Mouse (Mus musculus) hindbrain, embryonic 13.5 days (tissue): ENCODE measurements around the gene Esm1. TPM values are rescaled to one million over a fixed set of nuclear protein-coding genes. Genes with fewer than 3 reads are reported as not detected.

Experiments
- ATAC-seq: fragments of 200-750 bp; cut with Nextera tagmentation; 2 replicates; pipeline ENCODE4 v1.8.0; 2017; ENCODE audit warnings: moderate TSS enrichment; ENCODE audit not compliant: low FRiP score
- H3K27ac ChIP-seq: fragments of 300-500 bp; sonication (generic); 2 replicates; pipeline ENCODE4 v1.5.1; 2015; ENCODE audit warnings: inconsistent platforms, mild to moderate bottlenecking, moderate library complexity
- H3K27me3 ChIP-seq: fragments of 300-500 bp; sonication (generic); 2 replicates; pipeline ENCODE4 v1.6.1; 2015; ENCODE audit warnings: mild to moderate bottlenecking, inconsistent platforms
- H3K36me3 ChIP-seq: fragments of 300-500 bp; sonication (generic); 2 replicates; pipeline ENCODE4 v1.6.1; 2015; ENCODE audit warnings: mild to moderate bottlenecking, inconsistent platforms
- H3K4me1 ChIP-seq: fragments of 300-500 bp; sonication (generic); replicated peaks from 2 replicates; pipeline ENCODE4 v1.6.1; 2015; ENCODE audit warnings: inconsistent platforms
- H3K4me2 ChIP-seq: fragments of 300-500 bp; sonication (generic); 2 replicates; pipeline ENCODE4 v1.6.1; 2015; ENCODE audit warnings: inconsistent platforms, mild to moderate bottlenecking, moderate library complexity
- H3K4me3 ChIP-seq: fragments of 300-500 bp; sonication (generic); 2 replicates; pipeline ENCODE4 v1.5.1; 2015; ENCODE audit warnings: mild to moderate bottlenecking, inconsistent platforms
- H3K9ac ChIP-seq: fragments of 300-500 bp; sonication (generic); 2 replicates; pipeline ENCODE4 v1.6.1; 2015; ENCODE audit warnings: mild to moderate bottlenecking, inconsistent platforms
- H3K9me3 ChIP-seq: fragments of 300-500 bp; sonication (generic); 2 replicates; pipeline ENCODE4 v1.6.1; 2016; ENCODE audit warnings: inconsistent platforms
- WGBS: fragments of 180-500 bp; shearing (Covaris S2); methylation state at CpG from one replicate; pipeline ENCODE4 v1.1.7; 2015; 5-methylcytosine and 5-hydroxymethylcytosine counted together
- polyA plus RNA-seq: library from polyadenylated mRNA; unstranded; fragments of >200 nt; fragmentation: Nextera tagmentation; extraction: Ambion mirVana; gene quantifications from 2 replicates; pipeline ENCODE4 v1.2.1, GENCODE M21; 2015

Gene Esm1
- polyA plus RNA-seq, 1 experiment from 2014 or later: 1.5 TPM

DNA sequence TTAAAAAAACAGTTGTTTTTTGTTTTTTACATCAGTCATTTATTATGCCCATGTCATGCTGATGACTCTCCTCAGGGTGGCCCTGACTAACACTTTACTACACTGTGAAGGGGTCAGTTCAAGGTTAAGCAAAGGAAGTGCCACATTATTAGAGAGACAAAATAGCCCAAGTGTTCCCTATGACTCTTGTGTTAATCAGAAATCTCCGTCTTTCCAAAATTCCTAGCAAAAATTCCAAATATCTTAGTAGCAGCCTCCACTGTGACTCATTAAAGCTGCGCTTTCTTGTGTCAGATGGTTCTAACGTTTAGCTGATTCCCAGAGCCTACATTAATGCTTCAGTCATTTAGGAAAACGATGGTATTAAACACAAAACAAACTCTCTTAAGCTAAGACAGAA is 7.3 kb upstream of the Esm1 start:
- Histone ChIP-seq H3K36me3 (no peaks in the 10 kb centered on the region), H3K9ac (no peak overlapping the region), H3K4me3 (no peak overlapping the region), H3K9me3 (no peaks in the 10 kb centered on the region), H3K27me3 (no peaks in the 10 kb centered on the region), H3K4me1 (no peaks in the 10 kb centered on the region; the same call in 1 of the 2 replicates), H3K27ac (no peak overlapping the region), H3K4me2 (no peak overlapping the region)
- ATAC-seq: no peak
- WGBS: 71% methylated on average over 4 of the region's 4 CpGs

DNA sequence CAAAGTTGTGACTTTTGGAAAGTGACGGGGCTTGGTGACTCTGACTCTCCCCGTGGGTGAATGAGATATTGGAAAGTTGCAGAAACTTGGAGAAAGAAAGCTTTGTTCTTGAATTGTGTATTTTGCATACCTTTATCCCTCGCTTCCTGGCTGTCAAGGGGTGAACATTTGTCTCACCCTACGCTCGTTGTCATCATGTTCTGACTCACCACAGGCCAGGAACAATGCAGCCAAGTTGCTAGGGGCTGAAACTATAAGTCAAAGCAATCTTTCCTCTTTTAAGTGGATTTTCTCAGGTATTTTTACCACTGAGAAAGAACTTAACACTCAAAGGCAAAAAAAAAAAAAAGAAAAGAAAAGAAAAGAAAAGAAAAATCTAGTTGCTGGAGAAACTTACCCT is 6.3 kb upstream of the Esm1 start:
- H3K36me3 ChIP-seq: no peaks in the 10 kb centered on the region
- H3K27ac ChIP-seq: no peak overlapping the region
- no peaks in the 10 kb centered on the region for H3K9me3 ChIP-seq
- no peaks in the 10 kb centered on the region for H3K27me3 ChIP-seq
- ATAC-seq: no peak
- no peak overlapping the region for H3K9ac ChIP-seq
- no peak overlapping the region for H3K4me2 ChIP-seq
- H3K4me3 ChIP-seq: no peak overlapping the region
- WGBS: 47% methylated on average over 5 of the region's 5 CpGs
- no peaks in the 10 kb centered on the region for H3K4me1 ChIP-seq

DNA sequence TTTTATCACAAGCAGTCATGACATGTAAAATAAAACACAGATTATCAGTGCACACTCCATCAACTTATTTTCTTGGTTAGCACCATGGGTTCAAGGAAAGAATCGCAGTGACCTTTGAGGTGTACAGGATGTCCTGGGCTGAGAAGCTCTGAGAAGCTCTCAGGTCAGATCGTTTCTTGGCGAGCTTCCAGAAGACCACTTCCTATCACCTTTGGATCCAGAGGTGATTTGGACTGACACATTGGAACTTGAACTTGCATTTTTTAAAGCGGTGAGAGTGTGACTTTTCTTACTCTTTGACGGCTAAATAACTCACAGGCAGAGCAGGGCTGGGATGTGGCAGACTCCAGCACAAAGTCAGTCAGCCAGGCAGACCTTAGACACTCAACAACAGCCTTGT is 4.1 kb upstream of the Esm1 start:
- no peak for ATAC-seq
- Histone ChIP-seq H3K27me3 (peaks cover 8% of the 10 kb centered on the region; the same call in 1 of the 2 replicates), H3K36me3 (no peaks in the 10 kb centered on the region), H3K27ac (no peak overlapping the region), H3K4me3 (no peak overlapping the region), H3K4me1 (peaks cover 7% of the 10 kb centered on the region), H3K9me3 (no peaks in the 10 kb centered on the region), H3K9ac (no peak overlapping the region), H3K4me2 (no peak overlapping the region)
- 93% methylated on average over 5 of the region's 5 CpGs for WGBS

DNA sequence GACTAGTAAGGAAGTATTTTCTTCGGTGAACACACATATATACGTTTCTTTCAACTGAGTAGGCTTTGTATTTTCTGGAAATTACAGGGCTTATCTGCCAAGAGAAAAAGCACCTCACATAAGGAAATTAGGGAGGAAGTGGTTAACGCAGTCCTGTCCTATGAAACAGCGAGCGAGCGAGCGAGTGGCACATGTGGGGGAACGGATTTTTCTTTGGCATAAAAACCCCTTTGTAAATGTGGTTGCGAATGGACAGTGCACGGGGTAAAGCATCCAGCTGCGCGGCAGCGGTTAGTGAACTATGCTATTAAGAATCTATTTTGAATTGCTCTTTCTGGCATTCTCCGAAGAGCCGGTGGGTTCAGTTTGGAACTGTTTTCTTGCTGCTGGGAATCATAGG is 1.9 kb downstream of the Esm1 start:
- H3K27ac ChIP-seq: no peak overlapping the region
- no peak overlapping the region for H3K4me2 ChIP-seq
- no peak overlapping the region for H3K9ac ChIP-seq
- no peaks in the 10 kb centered on the region for H3K36me3 ChIP-seq
- no peak for ATAC-seq
- peaks cover 7% of the 10 kb centered on the region for H3K4me1 ChIP-seq
- WGBS: 76% methylated on average over 15 of the region's 15 CpGs
- peaks cover 9% of the 10 kb centered on the region; the same call in 1 of the 2 replicates for H3K27me3 ChIP-seq
- no peaks in the 10 kb centered on the region for H3K9me3 ChIP-seq
- no peak overlapping the region for H3K4me3 ChIP-seq

DNA sequence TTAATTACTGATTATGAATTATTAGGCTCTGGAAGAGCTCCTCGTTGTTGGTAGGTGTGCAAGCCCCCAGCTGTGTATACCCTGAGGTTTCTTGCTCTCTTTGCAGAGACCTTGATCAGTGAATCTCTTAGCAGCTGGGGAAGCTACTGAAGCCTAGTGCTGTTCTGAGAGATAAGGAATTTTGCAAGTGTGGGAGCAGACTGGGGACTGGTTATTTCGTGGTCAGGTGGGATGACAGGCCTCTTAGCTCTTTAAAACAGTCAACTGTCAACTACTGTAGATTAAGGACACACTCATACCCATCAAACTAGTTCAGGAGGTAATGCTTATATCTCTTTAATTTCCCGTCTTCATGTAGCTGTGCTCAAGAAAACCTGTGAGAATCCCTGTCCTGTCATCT is 2.9 kb downstream of the Esm1 start:
- Histone ChIP-seq H3K4me1 (peaks cover 7% of the 10 kb centered on the region), H3K9me3 (no peaks in the 10 kb centered on the region), H3K27ac (no peak overlapping the region), H3K36me3 (no peaks in the 10 kb centered on the region), H3K4me3 (no peak overlapping the region), H3K4me2 (no peak overlapping the region), H3K27me3 (peaks cover 9% of the 10 kb centered on the region; the same call in 1 of the 2 replicates), H3K9ac (no peak overlapping the region)
- ATAC-seq: no peak
- WGBS: 69% methylated on average over 3 of the region's 3 CpGs

DNA sequence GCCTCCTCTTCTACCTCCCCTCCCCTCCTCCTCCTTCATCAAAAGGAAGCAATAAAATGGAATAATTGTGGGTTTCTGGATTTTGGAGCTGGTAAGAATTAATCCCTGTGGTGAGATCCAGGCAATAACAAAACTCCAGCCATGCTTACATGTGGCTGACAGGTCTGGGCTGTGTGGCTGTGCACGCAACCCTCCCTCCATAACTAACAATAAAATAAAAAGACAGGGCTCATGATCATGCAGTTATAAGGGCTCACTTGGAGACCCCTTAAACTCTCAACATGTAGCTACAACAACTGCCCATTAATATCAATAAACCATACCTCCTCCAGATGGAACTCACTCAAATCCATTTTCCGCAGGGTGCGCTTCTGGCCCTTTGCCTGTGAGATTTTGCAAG is 4.4 kb downstream of the Esm1 start:
- 99% methylated on average over 3 of the region's 3 CpGs for WGBS
- Histone ChIP-seq H3K4me1 (peaks cover 7% of the 10 kb centered on the region), H3K9ac (no peak overlapping the region), H3K36me3 (no peaks in the 10 kb centered on the region), H3K27ac (no peak overlapping the region), H3K4me2 (no peak overlapping the region), H3K4me3 (no peak overlapping the region), H3K9me3 (no peaks in the 10 kb centered on the region), H3K27me3 (peaks cover 9% of the 10 kb centered on the region; the same call in 1 of the 2 replicates)
- no peak for ATAC-seq

DNA sequence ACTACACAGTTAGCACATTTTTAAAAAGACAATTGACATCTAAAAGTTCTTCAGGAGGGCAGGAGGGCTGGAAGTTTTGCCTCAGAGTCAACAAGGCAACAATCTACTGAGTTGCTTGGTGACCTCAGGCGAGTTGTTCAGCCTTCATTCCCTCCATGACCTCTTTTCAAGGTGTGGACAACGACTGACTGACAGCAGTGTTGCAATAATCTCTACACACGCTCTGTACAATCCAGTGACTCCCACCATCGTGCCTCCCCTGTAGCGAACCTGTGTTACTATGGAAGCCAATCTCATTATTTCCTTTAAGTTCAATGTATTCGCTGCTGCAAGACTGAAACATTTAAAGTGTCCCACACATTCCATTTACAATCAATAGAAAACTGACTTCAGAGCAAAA is 12.4 kb downstream of the Esm1 start:
- no peak overlapping the region for H3K9ac ChIP-seq
- no peaks in the 10 kb centered on the region for H3K9me3 ChIP-seq
- no peaks in the 10 kb centered on the region for H3K27me3 ChIP-seq
- no peaks in the 10 kb centered on the region for H3K36me3 ChIP-seq
- peaks cover 10% of the 10 kb centered on the region for H3K4me1 ChIP-seq
- no peak for ATAC-seq
- 76% methylated on average over 6 of the region's 6 CpGs for WGBS
- H3K4me2 ChIP-seq: no peak overlapping the region
- H3K27ac ChIP-seq: no peak overlapping the region
- no peak overlapping the region for H3K4me3 ChIP-seq

DNA sequence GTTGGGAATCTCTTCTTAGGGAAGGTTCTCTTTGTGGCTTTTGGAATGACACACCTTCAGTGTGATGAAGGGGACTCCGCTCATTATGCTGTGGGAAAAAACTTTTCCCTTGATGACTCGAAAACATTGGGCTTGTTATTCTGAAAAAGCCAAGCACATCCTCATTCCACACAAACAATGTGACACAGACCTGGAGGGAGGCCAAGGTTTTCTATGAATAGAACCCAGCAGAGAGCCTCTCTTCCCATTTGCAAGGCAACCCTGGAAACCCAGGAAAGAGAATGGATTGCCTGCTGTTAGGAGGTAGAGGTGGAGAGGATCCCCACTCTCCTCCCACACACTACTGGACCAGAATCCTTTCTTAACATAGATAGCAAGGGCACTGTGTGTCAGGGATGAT is 14.6 kb downstream of the Esm1 start:
- Histone ChIP-seq H3K9me3 (no peaks in the 10 kb centered on the region), H3K4me3 (no peak overlapping the region), H3K36me3 (no peaks in the 10 kb centered on the region), H3K27ac (peak overlapping the region; percentile 61), H3K4me1 (peaks cover 10% of the 10 kb centered on the region), H3K27me3 (no peaks in the 10 kb centered on the region), H3K4me2 (peak overlapping the region; percentile 34), H3K9ac (no peak overlapping the region)
- peak; percentile 43; the same call in 1 of the 2 replicates for ATAC-seq
- 7% methylated on average over 2 of the region's 2 CpGs for WGBS

DNA sequence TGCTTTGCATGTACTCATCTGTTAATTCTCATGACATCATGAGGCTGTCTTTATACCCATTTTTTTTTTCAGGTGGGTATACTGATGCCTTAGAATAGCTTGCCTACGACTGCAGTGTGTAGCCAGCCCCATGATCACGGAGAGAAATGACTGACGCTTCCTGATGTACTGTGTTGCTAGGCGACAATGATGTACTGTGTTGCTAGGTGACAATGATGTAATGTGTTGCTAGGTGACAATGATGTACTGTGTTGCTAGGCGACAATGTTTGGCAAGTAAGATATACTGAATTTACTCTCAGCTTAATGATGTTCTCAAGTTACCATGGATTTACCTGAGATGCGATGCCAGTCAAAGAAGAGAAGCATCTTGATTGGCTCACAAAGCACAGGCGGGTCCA is 16.4 kb downstream of the Esm1 start, which contains the start of gene Gzmk:
Gene Gzmk (minus strand): TSS at position 98 of the 400 bp plus-strand sequence.
- Histone ChIP-seq H3K9ac (no peak within 1 kb of the TSS), H3K9me3 (no peaks in the 10 kb centered on the region), H3K36me3 (no peaks in the 10 kb centered on the region), H3K4me1 (peaks cover 10% of the 10 kb centered on the region), H3K4me2 (no peak within 1 kb of the TSS), H3K27me3 (no peaks in the 10 kb centered on the region), H3K27ac (no peak within 1 kb of the TSS), H3K4me3 (no peak within 1 kb of the TSS)
- 36% methylated on average over 7 of the region's 7 CpGs for WGBS
- ATAC-seq: peak; percentile 96

DNA sequence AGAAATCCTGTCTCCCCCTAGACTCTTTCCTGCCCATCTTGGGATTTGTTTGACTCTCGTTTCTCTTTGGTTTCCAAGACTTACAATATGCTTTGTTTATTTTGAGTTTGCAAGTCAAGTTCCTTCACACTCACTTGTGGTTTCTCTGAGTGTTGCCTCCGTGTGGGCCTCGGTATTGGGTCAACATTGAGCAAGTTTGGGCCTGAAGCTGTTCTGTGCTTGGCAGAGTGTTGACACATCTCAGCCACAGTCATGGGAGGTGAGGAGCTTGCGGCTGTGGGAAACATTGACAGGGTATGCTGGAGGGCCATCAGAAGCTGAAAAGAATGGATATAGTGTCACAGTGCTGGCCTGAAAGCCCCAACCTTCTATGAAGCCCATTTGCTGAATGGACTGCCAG is 17.6 kb downstream of the Esm1 start:
- ATAC-seq: no peak
- H3K27ac ChIP-seq: no peak overlapping the region
- H3K9me3 ChIP-seq: no peaks in the 10 kb centered on the region
- no peaks in the 10 kb centered on the region for H3K36me3 ChIP-seq
- peaks cover 10% of the 10 kb centered on the region for H3K4me1 ChIP-seq
- H3K4me2 ChIP-seq: no peak overlapping the region
- no peak overlapping the region for H3K9ac ChIP-seq
- H3K27me3 ChIP-seq: no peaks in the 10 kb centered on the region
- WGBS: 86% methylated on average over 4 of the region's 4 CpGs
- H3K4me3 ChIP-seq: no peak overlapping the region

DNA sequence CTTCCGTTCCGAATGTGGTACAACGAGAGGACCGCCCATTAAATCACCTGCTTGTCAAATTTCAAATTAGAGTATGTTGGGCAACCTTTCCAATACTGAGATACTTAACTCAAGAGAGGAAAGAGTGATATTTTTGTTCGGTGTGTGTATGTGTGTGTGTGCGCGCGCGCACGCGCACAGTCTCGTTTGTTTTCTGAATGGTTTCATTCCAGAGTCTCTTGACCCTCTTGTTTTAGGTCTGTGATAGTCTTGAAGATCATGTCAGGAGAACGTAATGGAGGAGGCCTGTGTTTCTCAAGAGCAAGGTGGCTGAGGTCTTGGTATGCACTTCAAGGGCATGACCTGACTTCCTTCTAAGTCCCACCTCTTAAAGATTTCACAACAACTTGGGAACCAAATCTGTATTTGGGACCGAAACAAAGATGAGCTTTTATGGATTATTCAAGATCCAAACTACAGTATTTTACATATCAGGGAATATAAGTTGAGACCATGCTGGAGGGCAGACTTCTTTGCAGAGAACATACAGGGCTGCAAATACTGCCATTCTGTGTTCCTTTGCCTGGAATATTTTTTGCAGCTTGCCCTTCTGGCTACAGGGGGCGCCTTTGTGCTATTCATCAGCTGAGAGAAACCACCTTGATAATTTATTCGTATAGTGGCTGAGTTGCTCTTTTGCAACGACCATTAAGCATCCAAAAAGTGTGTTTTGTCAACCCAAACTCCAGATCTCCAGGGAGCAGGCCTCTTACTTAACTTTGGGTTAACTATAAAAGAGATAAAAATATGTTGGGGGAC is 18.4 kb downstream of the Esm1 start:
- Histone ChIP-seq H3K9me3 (no peaks in the 10 kb centered on the region), H3K4me1 (peaks cover 10% of the 10 kb centered on the region), H3K27ac (no peak overlapping the region), H3K36me3 (no peaks in the 10 kb centered on the region), H3K4me2 (no peak overlapping the region), H3K9ac (no peak overlapping the region), H3K4me3 (no peak overlapping the region), H3K27me3 (no peaks in the 10 kb centered on the region)
- no peak for ATAC-seq
- 88% methylated on average over 17 of the region's 17 CpGs for WGBS

DNA sequence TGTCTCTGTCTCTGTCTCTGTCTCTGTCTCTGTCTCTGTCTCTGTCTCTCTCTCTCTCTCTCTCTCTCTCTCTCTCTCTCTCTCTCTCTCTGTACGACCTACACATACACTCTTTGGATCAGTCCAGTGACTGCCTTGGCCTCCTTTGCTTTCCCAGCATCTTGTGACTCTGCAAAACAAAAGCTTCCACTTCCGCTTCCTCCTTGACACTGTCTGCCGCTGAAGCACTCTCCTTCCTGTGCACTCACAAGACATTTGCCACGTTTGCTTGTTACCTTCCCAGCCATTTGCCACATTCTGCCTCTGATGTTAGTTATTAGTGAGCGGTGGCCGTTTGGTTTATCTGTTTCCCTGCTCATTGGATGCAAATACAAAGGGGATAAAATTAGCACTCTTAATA is 32.7 kb downstream of the Esm1 start:
- no peak overlapping the region for H3K9ac ChIP-seq
- no peaks in the 10 kb centered on the region for H3K27me3 ChIP-seq
- no peaks in the 10 kb centered on the region for H3K4me1 ChIP-seq
- no peak overlapping the region for H3K4me3 ChIP-seq
- no peaks in the 10 kb centered on the region for H3K36me3 ChIP-seq
- H3K4me2 ChIP-seq: no peak overlapping the region
- no peak for ATAC-seq
- WGBS: 61% methylated on average over 6 of the region's 6 CpGs
- H3K27ac ChIP-seq: no peak overlapping the region
- H3K9me3 ChIP-seq: no peaks in the 10 kb centered on the region

DNA sequence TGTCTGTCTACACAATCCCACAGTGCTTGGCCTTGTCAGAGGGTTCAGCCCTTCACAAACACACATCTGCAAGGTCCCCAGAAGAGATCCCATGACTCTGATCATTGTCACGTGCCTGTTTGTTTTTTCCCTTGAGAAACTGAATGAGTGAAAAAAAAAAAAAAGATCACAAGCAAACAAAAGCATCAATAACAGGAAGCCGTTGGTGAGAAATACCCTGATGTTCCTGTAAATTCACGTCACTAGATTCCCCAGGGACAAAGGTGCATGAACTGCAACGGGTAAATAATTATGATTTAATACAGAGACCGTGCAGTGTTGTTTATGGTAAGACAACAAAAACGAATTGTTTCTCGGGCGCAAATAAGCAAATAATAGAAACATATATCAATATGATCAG is 35.6 kb downstream of the Esm1 start:
- ATAC-seq: no peak
- Histone ChIP-seq H3K36me3 (no peaks in the 10 kb centered on the region), H3K4me2 (no peak overlapping the region), H3K27ac (no peak overlapping the region), H3K9ac (no peak overlapping the region), H3K4me1 (no peaks in the 10 kb centered on the region), H3K4me3 (no peak overlapping the region), H3K9me3 (no peaks in the 10 kb centered on the region), H3K27me3 (no peaks in the 10 kb centered on the region)
- WGBS: 67% methylated on average over 8 of the region's 8 CpGs
